20 mouse cellular contexts compared by ENCODE assay signal in the genomic region with DNA sequence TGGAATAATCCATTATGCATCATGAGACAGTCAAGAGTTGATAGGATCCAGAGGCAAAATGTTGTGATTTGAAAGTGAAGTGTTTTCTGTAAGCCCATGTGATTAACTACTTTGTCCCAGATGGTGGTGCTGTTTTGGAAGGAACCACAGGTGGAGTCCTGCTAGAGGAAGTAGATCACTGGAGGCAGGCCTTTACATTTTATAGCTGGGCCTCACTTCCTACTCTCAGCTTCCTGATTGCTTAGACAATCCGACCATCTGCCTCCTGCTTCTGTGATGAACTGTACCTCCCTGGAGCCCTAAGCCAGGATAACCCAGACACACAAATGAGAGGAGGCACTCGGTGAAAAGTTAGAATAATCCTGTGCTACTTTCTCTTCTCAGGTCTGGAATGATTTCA. TPM values are rescaled to one million over a fixed set of nuclear protein-coding genes. Genes with fewer than 3 reads are reported as not detected.
DNase-seq lines count a peak whose midpoint lies in the region; ATAC-seq and TF ChIP-seq lines count a peak whose summit lies in the region.
"Had no signal": no experiment of that assay in that cellular context is flagged by ENCODE, and none has a peak within 500 bp of the region (broad histone marks: within the 10 kb centered on the region; RNA-seq: fewer than 3 reads in every experiment).

No protein-coding gene starts in this region.

- H3K4me1 ChIP-seq in kidney, postnatal 0 days (replicated peaks; ENCODE audit: insufficient read depth, low read length) = no peaks in the 10 kb centered on the region
- peaks cover 41% of the 10 kb centered on the region for H3K4me1 ChIP-seq in G1E (ENCODE audit: insufficient read depth, low read depth, low read length)
- H3K4me1 ChIP-seq in bone marrow macrophage, adult 2 months (ENCODE audit: control insufficient read depth, insufficient read depth, low read length) = peaks cover 7% of the 10 kb centered on the region; the same call in 1 of the 2 replicates
- no peaks in the 10 kb centered on the region for H3K4me1 ChIP-seq in embryonic facial prominence, embryonic 10.5 days
- H3K4me1 ChIP-seq in forebrain, embryonic 16.5 days (replicated peaks; ENCODE audit: control insufficient read depth, insufficient read depth, low read length) = no peaks in the 10 kb centered on the region
- H3K4me1 ChIP-seq: forebrain, embryonic 13.5 days; heart, embryonic 10.5 days; limb, embryonic 10.5 days had no signal

- TF ChIP-seq CTCF in kidney, postnatal 0 days (IDR thresholded peaks at IDR 0.05; ENCODE audit: low read depth) = 0 out of 2 replicates have a peak, but pooled peaks have one; percentile 8
- TF ChIP-seq CTCF in G1E (IDR thresholded peaks at IDR 0.05; ENCODE audit: low read depth, low read length) = no peak
- TF ChIP-seq CTCF in bone marrow macrophage, adult 2 months (IDR thresholded peaks at IDR 0.05; ENCODE audit: low read depth, low read length) = no peak

- H3K9ac ChIP-seq in kidney, postnatal 0 days (ENCODE audit: low read depth, low read length) = no peak overlapping the region
- H3K9ac ChIP-seq in forebrain, embryonic 16.5 days (replicated peaks; ENCODE audit: low read depth, low read length) = no peak overlapping the region
- H3K9ac ChIP-seq: forebrain, embryonic 13.5 days; liver, embryonic 15.5 days had no signal

- H3K27ac ChIP-seq in kidney, postnatal 0 days = no peak overlapping the region
- H3K27ac ChIP-seq in bone marrow macrophage, adult 2 months (ENCODE audit: insufficient read depth, low read depth, low read length) = peak overlapping the region; percentile 18
- no peak overlapping the region for H3K27ac ChIP-seq in embryonic facial prominence, embryonic 10.5 days (replicated peaks)
- H3K27ac ChIP-seq in forebrain, embryonic 16.5 days (ENCODE audit: low read length) = no peak overlapping the region
- H3K27ac ChIP-seq: forebrain, embryonic 13.5 days; gastrocnemius, adult 2 months; heart, embryonic 10.5 days; limb, embryonic 10.5 days; liver, embryonic 15.5 days had no signal

- H3K4me2 ChIP-seq in kidney, postnatal 0 days (ENCODE audit: low read length) = no peak overlapping the region
- no peak overlapping the region for H3K4me2 ChIP-seq in forebrain, embryonic 16.5 days (ENCODE audit: low read length)
- H3K4me2 ChIP-seq: forebrain, embryonic 13.5 days; liver, embryonic 15.5 days; midbrain, embryonic 11.5 days had no signal

- no peak for DNase-seq in kidney, postnatal 0 days (ENCODE audit: low spot score)
- no peak for DNase-seq in kidney, postnatal 10 days
- DNase-seq in G1E (ENCODE audit: low spot score) = peak; percentile 44
- DNase-seq in naive thymus-derived CD4-positive, alpha-beta T cell, adult 2 months (ENCODE audit: low read depth) = peak; percentile 14
- DNase-seq in frontal cortex, adult 2 months (ENCODE audit: extremely low spot score in 1 of 2, low spot score in 1 of 2) = no peak
- no peak for DNase-seq in embryonic facial prominence, embryonic 10.5 days (ENCODE audit: low spot score)
- DNase-seq: adrenal gland, postnatal 25 days; cerebellum, adult 9-10 months; embryo, embryonic 11 days; gastrocnemius, adult 2 months; heart, postnatal 4 days; lung, postnatal 14 days had no signal

- TF ChIP-seq POLR2A in bone marrow macrophage, adult 2 months (IDR thresholded peaks at IDR 0.05; ENCODE audit: borderline replicate concordance, low read depth, low read length) = no peak

- 55% methylated on average over 2 of the region's 2 CpGs for WGBS in kidney, postnatal 0 days
- WGBS in embryonic facial prominence, embryonic 10.5 days = 73% methylated on average over 2 of the region's 2 CpGs
- WGBS in forebrain, embryonic 16.5 days = 73% methylated on average over 2 of the region's 2 CpGs

- no peak overlapping the region for H3K4me3 ChIP-seq in kidney, postnatal 0 days (replicated peaks; ENCODE audit: low read depth, low read length)
- peak overlapping the region; percentile 51; the same call in 1 of the 2 replicates for H3K4me3 ChIP-seq in G1E (ENCODE audit: low read depth, low read length)
- H3K4me3 ChIP-seq in bone marrow macrophage, adult 2 months (ENCODE audit: insufficient read depth, low read length) = no peak overlapping the region
- H3K4me3 ChIP-seq in embryonic facial prominence, embryonic 10.5 days = no peak overlapping the region
- no peak overlapping the region for H3K4me3 ChIP-seq in forebrain, embryonic 16.5 days (replicated peaks; ENCODE audit: low read length)
- H3K4me3 ChIP-seq: forebrain, embryonic 13.5 days; gastrocnemius, adult 2 months; heart, embryonic 10.5 days; limb, embryonic 10.5 days; liver, embryonic 15.5 days; myocyte had no signal

- no peaks in the 10 kb centered on the region for H3K27me3 ChIP-seq in kidney, postnatal 0 days (ENCODE audit: insufficient read depth, low read length)
- H3K27me3 ChIP-seq in G1E (ENCODE audit: insufficient read depth, low read length) = no peaks in the 10 kb centered on the region
- no peaks in the 10 kb centered on the region for H3K27me3 ChIP-seq in embryonic facial prominence, embryonic 10.5 days (replicated peaks; ENCODE audit: low read depth, poor library complexity, severe bottlenecking)
- no peaks in the 10 kb centered on the region for H3K27me3 ChIP-seq in forebrain, embryonic 16.5 days (replicated peaks; ENCODE audit: control insufficient read depth, insufficient read depth, low read length)
- H3K27me3 ChIP-seq: forebrain, embryonic 13.5 days; liver, embryonic 15.5 days had no signal

- no peak for ATAC-seq in kidney, postnatal 0 days (replicated peaks; ENCODE audit: low FRiP score, low read depth)
- peak; percentile 66 for ATAC-seq in G1E (ENCODE audit: extremely low read depth, insufficient number of reproducible peaks, low FRiP score, poor library complexity, severe bottlenecking)
- ATAC-seq in forebrain, embryonic 16.5 days = no peak
- ATAC-seq: forebrain, embryonic 13.5 days had no signal

- H3K36me3 ChIP-seq in kidney, postnatal 0 days (ENCODE audit: insufficient read depth, low read length) = no peaks in the 10 kb centered on the region
- no peaks in the 10 kb centered on the region for H3K36me3 ChIP-seq in G1E (replicated peaks)
- H3K36me3 ChIP-seq in embryonic facial prominence, embryonic 10.5 days (replicated peaks) = no peaks in the 10 kb centered on the region
- no peaks in the 10 kb centered on the region for H3K36me3 ChIP-seq in forebrain, embryonic 16.5 days (ENCODE audit: control insufficient read depth, insufficient read depth)
- H3K36me3 ChIP-seq: heart, embryonic 10.5 days; limb, embryonic 10.5 days; liver, embryonic 15.5 days had no signal

- H3K9me3 ChIP-seq in kidney, postnatal 0 days (replicated peaks; ENCODE audit: low read length) = no peaks in the 10 kb centered on the region
- no peaks in the 10 kb centered on the region for H3K9me3 ChIP-seq in G1E (replicated peaks)
- no peaks in the 10 kb centered on the region for H3K9me3 ChIP-seq in embryonic facial prominence, embryonic 10.5 days
- no peaks in the 10 kb centered on the region for H3K9me3 ChIP-seq in forebrain, embryonic 16.5 days (ENCODE audit: control insufficient read depth, low read length)
- H3K9me3 ChIP-seq: forebrain, embryonic 13.5 days; heart, embryonic 10.5 days; limb, embryonic 10.5 days; liver, embryonic 15.5 days had no signal

RNA-seq across cellular contexts. Expression of a gene that starts 6.7 kb away (rescaled TPM):
- polyA plus RNA-seq in kidney, postnatal 0 days (2015; fragmentation: Nextera tagmentation; extraction: Ambion mirVana) = 32.2 and 35.9 TPM in 2 replicates
- total RNA-seq in G1E (2014; fragmentation: Nextera tagmentation) = 51.8 and 61.0 TPM in 2 replicates
- total RNA-seq in G1E (2017) = 90.5 and 94.5 TPM in 2 replicates
- polyA plus RNA-seq in G1E (2012) = 18.2 and 23.2 TPM in 2 replicates
- 6.7 and 10.8 TPM in 2 replicates for polyA plus RNA-seq in bone marrow macrophage, adult 2 months (2012; ENCODE audit: insufficient read depth, insufficient read length, missing spikeins)
- 7.8 and 8.2 TPM in 2 replicates for polyA plus RNA-seq in frontal cortex, adult 2 months (2012; rRNA removed)
- 27.8 and 29.9 TPM in 2 replicates for polyA plus RNA-seq in embryonic facial prominence, embryonic 10.5 days (2016; fragmentation: Nextera tagmentation; extraction: Ambion mirVana)
- 11.1 and 14.4 TPM in 2 replicates for polyA plus RNA-seq in forebrain, embryonic 16.5 days (2015; fragmentation: Nextera tagmentation; extraction: Ambion mirVana)

RNA-seq across cellular contexts. Expression of a gene that starts 32.2 kb away (rescaled TPM):
- polyA plus RNA-seq in kidney, postnatal 0 days (2015; fragmentation: Nextera tagmentation; extraction: Ambion mirVana) = 20.6 and 24.7 TPM in 2 replicates
- total RNA-seq in G1E (2014; fragmentation: Nextera tagmentation) (45.7 and 51.4 TPM in 2 replicates), G1E (2017) (37.5 and 41.3 TPM in 2 replicates)
- 2.2 and 3.6 TPM in 2 replicates for polyA plus RNA-seq in G1E (2012)
- polyA plus RNA-seq in bone marrow macrophage, adult 2 months (2012; ENCODE audit: insufficient read depth, insufficient read length, missing spikeins) = 12.7 and 12.8 TPM in 2 replicates
- polyA plus RNA-seq in frontal cortex, adult 2 months (2012; rRNA removed) = 9.2 and 9.8 TPM in 2 replicates
- 8.1 and 8.7 TPM in 2 replicates for polyA plus RNA-seq in embryonic facial prominence, embryonic 10.5 days (2016; fragmentation: Nextera tagmentation; extraction: Ambion mirVana)
- 4.0 and 4.9 TPM in 2 replicates for polyA plus RNA-seq in forebrain, embryonic 16.5 days (2015; fragmentation: Nextera tagmentation; extraction: Ambion mirVana)

RNA-seq across cellular contexts. Expression of a gene that starts 32.3 kb away (rescaled TPM):
- 190 and 191 TPM in 2 replicates for polyA plus RNA-seq in kidney, postnatal 0 days (2015; fragmentation: Nextera tagmentation; extraction: Ambion mirVana)
- 88.0 and 114 TPM in 2 replicates for total RNA-seq in G1E (2014; fragmentation: Nextera tagmentation)
- total RNA-seq in G1E (2017) = 322 and 331 TPM in 2 replicates
- 281 and 378 TPM in 2 replicates for polyA plus RNA-seq in G1E (2012)
- polyA plus RNA-seq in bone marrow macrophage, adult 2 months (2012; ENCODE audit: insufficient read depth, insufficient read length, missing spikeins) = 267 and 297 TPM in 2 replicates
- 21.3 and 25.7 TPM in 2 replicates for polyA plus RNA-seq in frontal cortex, adult 2 months (2012; rRNA removed)
- 35.0 and 37.0 TPM in 2 replicates for polyA plus RNA-seq in embryonic facial prominence, embryonic 10.5 days (2016; fragmentation: Nextera tagmentation; extraction: Ambion mirVana)
- polyA plus RNA-seq in forebrain, embryonic 16.5 days (2015; fragmentation: Nextera tagmentation; extraction: Ambion mirVana) = 31.8 and 33.1 TPM in 2 replicates

RNA-seq across cellular contexts. Expression of a gene that starts 49.1 kb away (rescaled TPM):
- 28.3 and 31.0 TPM in 2 replicates for polyA plus RNA-seq in kidney, postnatal 0 days (2015; fragmentation: Nextera tagmentation; extraction: Ambion mirVana)
- total RNA-seq in G1E (2014; fragmentation: Nextera tagmentation) (24.3 and 25.2 TPM in 2 replicates), G1E (2017) (36.5 and 41.2 TPM in 2 replicates)
- polyA plus RNA-seq in G1E (2012) = 19.5 and 27.4 TPM in 2 replicates
- polyA plus RNA-seq in bone marrow macrophage, adult 2 months (2012; ENCODE audit: insufficient read depth, insufficient read length, missing spikeins) = 9.5 and 11.5 TPM in 2 replicates
- 32.7 TPM in 2 replicates for polyA plus RNA-seq in frontal cortex, adult 2 months (2012; rRNA removed)
- polyA plus RNA-seq in embryonic facial prominence, embryonic 10.5 days (2016; fragmentation: Nextera tagmentation; extraction: Ambion mirVana) = 33.7 and 34.3 TPM in 2 replicates
- polyA plus RNA-seq in forebrain, embryonic 16.5 days (2015; fragmentation: Nextera tagmentation; extraction: Ambion mirVana) = 58.8 and 71.4 TPM in 2 replicates

Comparison
In these comparisons a context has a peak if more than half of its experiments do, and no peak if none do; other contexts are left out.
1. DNase-seq: peak in G1E (single experiment) and naive thymus-derived CD4-positive, alpha-beta T cell, adult 2 months (single experiment); none in kidney, postnatal 0 days (single experiment), kidney, postnatal 10 days (single experiment), frontal cortex, adult 2 months (0 of 2) and embryonic facial prominence, embryonic 10.5 days (single experiment).